Mouse (Mus musculus) urinary bladder, adult 18-20 months (tissue): ENCODE data around the gene Fam98a.

Experiments used
- DNase-seq, 2 experiments: peaks; one replicate each; pipeline ENCODE4 v3.0.0; 2022; ENCODE audit warnings: low spot score in 2 of 2, mixed read lengths in 2 of 2

The Fam98a gene

GRCm38 (mm10) chr17:75522347-75523065, 29.2 kb downstream of the Fam98a start:
- DNase-seq = peak in 1 of 2 experiments; percentile 6

GRCm38 (mm10) chr17:75521236-75521842, 30.4 kb downstream of the Fam98a start:
- no peak for DNase-seq

- DNase-seq = no peak
These were observed 32.4 kb downstream of the Fam98a start for GRCm38 (mm10) chr17:75519239-75519900.

GRCm38 (mm10) chr17:75518181-75518901, 33.4 kb downstream of the Fam98a start:
- DNase-seq = no peak

GRCm38 (mm10) chr17:75516591-75516990, 35.2 kb downstream of the Fam98a start:
- no peak for DNase-seq

GRCm38 (mm10) chr17:75509257-75509656, 42.5 kb downstream of the Fam98a start:
- no peak for DNase-seq

GRCm38 (mm10) chr17:75506708-75507641, 44.8 kb downstream of the Fam98a start:
- DNase-seq = no peak

- DNase-seq = no peak
These were observed 45.6 kb downstream of the Fam98a start for GRCm38 (mm10) chr17:75506097-75506675.

GRCm38 (mm10) chr17:75505053-75505452, 46.7 kb downstream of the Fam98a start:
- no peak for DNase-seq

- no peak for DNase-seq
These were observed 48.7 kb downstream of the Fam98a start for GRCm38 (mm10) chr17:75503031-75503430.

GRCm38 (mm10) chr17:75498241-75498651, 53.5 kb downstream of the Fam98a start:
- peak in 1 of 2 experiments; percentile 2 for DNase-seq

- DNase-seq = no peak
These were observed 56.5 kb downstream of the Fam98a start for GRCm38 (mm10) chr17:75495213-75495612.
